Mouse (Mus musculus) small intestine, adult 2 months (tissue): ENCODE results near the gene Atf1. TPM values are rescaled to one million over a fixed set of nuclear protein-coding genes. Genes with fewer than 3 reads are reported as not detected.
A peak's percentile ranks its signal among the peaks of the same experiment; 100 is the strongest.

Experiments
- H3K27ac ChIP-seq: fragments of 200-500 bp; 2 replicates; pipeline ENCODE4 v1.5.1; 2012; ENCODE audit warnings: low read depth, low read length, control low read depth, inconsistent platforms; ENCODE audit not compliant: insufficient read depth
- H3K27me3 ChIP-seq: fragments of 200-500 bp; 2 replicates; pipeline ENCODE4 v1.6.1; 2012; ENCODE audit warnings: mild to moderate bottlenecking, moderate library complexity, low read length, inconsistent platforms; ENCODE audit not compliant: control insufficient read depth, insufficient read depth
- H3K36me3 ChIP-seq: fragments of 200-500 bp; 2 replicates; pipeline ENCODE4 v1.6.1; 2012; ENCODE audit warnings: mild to moderate bottlenecking, low read length, control low read depth, inconsistent platforms; ENCODE audit not compliant: control insufficient read depth, insufficient read depth
- H3K4me1 ChIP-seq: fragments of 200-500 bp; 2 replicates; pipeline ENCODE4 v1.6.1; 2012; ENCODE audit warnings: low read length, inconsistent platforms, mixed read lengths; ENCODE audit not compliant: control insufficient read depth, insufficient read depth, insufficient read length
- H3K4me3 ChIP-seq: fragments of 200-500 bp; 2 replicates; pipeline ENCODE4 v1.5.1; 2012; ENCODE audit warnings: low read depth, mild to moderate bottlenecking, control low read depth, inconsistent platforms, low read length, moderate library complexity
- CTCF ChIP-seq: fragments of 200-500 bp; IDR thresholded peaks from 2 replicates; pipeline ENCODE4 v1.5.1; 2012; ENCODE audit warnings: low read depth, mild to moderate bottlenecking, control low read depth, inconsistent platforms, low read length, moderate library complexity, mixed read lengths; ENCODE audit not compliant: insufficient replicate concordance, insufficient read length; ENCODE audit errors: extremely low read depth
- POLR2A ChIP-seq: fragments of 200-500 bp; IDR thresholded peaks from 2 replicates; pipeline ENCODE4 v1.6.1; 2012; ENCODE audit warnings: low read depth, mild to moderate bottlenecking, control low read depth, inconsistent platforms, low read length, moderate library complexity
- WGBS: fragments of 180-500 bp; shearing (Covaris S2); methylation state at CpG from one replicate; pipeline ENCODE4 v1.1.7; 2018; 5-methylcytosine and 5-hydroxymethylcytosine counted together
- polyA plus RNA-seq: library from polyadenylated mRNA; depleted of rRNA; stranded (reverse); fragments of >200 nt; gene quantifications from 2 replicates; pipeline ENCODE4 v1.2.3, GENCODE M21; 2012

Atf1 gene
- polyA plus RNA-seq, 1 experiment, result 41.8 TPM

DNA sequence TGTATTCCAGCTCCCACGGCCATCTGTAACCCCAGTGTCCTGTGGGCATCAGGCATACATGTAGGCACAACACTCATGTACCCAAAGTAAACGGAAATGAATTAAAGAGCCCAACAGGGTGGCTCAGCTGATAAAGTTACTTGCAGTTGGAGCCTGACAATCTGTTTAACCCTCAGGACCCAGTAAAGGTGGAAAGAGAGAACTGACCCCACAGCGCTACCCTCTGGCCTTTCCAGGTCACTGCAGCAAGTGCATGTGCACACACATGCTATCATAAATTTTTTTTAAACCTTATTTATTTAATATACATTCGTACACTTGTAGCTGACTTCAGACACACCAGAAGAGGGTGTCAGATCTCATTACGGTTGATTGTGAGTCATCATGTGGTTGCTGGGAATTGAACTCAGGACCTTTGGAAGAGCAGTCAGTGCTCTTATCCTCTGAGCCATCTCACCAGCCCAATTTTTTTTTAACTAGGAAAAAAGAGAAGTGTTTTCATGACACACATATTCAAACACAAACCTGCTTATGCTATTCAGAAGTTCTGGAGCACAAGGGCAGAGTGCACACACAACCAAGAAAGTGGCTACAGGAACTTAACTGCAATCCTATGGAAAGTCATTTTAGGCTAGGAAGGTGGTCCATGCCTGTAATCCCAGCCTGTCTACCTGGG, 42.7 kb upstream of the Atf1 start:
- WGBS, result 86% methylated on average over 5 of the region's 5 CpGs
- TF ChIP-seq CTCF (peak; percentile 36; the same call in 1 of the 2 replicates), POLR2A (no peak)

DNA sequence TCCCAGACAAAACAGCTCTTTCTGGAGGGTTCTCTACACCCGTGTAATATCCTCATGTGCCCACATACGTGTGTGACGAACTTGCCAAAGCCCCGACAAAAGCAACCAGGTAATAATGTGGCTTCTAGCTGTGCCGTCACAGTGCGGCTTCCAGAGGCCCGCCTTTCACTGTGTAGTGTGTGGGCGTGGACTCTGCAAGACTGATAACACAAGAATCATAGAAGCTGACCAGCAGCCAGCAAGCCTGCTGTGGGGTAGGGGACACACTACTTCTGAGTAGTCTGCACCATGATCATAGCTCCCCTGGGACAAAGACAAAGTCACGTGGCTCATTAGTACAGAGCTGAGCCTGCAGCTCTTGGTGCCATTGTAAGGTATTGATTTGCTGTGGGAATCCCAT, 41.4 kb upstream of the Atf1 start:
- TF ChIP-seq CTCF, result no peak
- no peak for TF ChIP-seq POLR2A
- no peaks in the 10 kb centered on the region for H3K27me3 ChIP-seq
- peaks cover 44% of the 10 kb centered on the region for H3K36me3 ChIP-seq
- no peak overlapping the region for H3K4me3 ChIP-seq
- H3K27ac ChIP-seq, result no peak overlapping the region
- H3K4me1 ChIP-seq, result peaks cover 11% of the 10 kb centered on the region
- 77% methylated on average over 9 of the region's 9 CpGs for WGBS

More for the DNA sequence above, 42.7 kb upstream of the Atf1 start:
- Histone ChIP-seq H3K27me3 (no peaks in the 10 kb centered on the region), H3K4me1 (peaks cover 11% of the 10 kb centered on the region), H3K36me3 (peaks cover 44% of the 10 kb centered on the region), H3K27ac (no peak overlapping the region), H3K4me3 (no peak overlapping the region)

DNA sequence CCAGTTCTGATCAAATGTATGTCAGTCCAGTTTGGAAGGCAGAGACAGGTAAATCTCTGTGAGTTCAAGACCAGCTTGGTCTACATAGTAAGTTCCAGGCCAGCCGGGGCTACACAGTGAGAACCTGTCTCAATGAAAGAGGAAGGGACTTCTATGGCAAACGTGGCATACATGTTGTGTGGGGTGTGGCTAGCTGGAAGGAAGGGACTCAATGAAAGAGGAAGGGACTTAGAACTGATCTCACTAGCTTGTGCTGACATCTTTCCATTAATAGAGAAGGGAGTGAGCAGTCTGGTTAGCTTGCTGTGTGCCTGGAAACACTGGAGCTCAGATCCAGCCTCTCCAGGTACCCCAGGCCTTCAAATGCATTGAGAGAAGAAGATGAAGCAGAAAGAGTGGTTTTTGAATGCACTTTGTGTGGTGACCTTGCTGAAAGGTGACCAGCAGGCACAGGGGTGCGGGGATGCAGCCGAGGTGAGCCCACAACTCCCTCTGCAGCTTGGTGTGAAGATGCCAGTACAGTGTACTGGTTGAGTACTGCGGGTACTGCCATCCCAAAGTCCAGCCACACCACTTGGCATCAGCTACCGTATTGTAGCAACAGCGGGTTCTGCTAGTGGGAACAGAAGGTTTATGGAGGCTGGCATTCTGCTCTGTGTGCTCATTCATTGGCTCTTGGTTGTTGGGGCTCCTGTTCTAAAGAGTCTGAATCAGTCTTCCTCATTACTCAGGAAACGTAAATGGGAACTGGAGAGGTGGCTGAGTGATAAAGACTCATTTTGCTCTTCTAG, 40.5 kb upstream of the Atf1 start:
- TF ChIP-seq POLR2A (no peak), CTCF (no peak)
- Histone ChIP-seq H3K27me3 (no peaks in the 10 kb centered on the region), H3K36me3 (peaks cover 47% of the 10 kb centered on the region), H3K4me3 (no peak overlapping the region), H3K4me1 (peaks cover 11% of the 10 kb centered on the region), H3K27ac (no peak overlapping the region)
- 85% methylated on average over 8 of the region's 8 CpGs for WGBS

DNA sequence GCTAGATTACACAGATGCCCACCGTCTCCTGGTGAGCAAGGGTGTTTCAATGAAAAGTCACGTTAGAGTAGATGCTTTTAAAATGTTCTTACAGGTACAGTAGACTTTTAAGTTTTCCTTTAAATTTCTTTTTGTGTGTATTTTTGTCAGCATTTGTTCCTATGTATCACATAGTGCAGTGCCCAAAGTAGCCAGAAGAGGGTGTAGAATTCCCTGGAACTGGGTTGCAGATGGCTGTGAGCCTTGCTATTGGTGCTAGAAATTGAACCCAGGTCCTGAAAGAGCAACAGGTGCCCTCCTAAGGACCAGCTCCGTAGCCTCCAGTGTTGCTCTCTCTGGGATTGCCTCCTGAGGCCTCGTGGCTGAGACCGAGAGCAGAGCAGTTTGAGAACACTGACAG, 39.1 kb upstream of the Atf1 start:
- H3K4me3 ChIP-seq, result no peak overlapping the region
- H3K27me3 ChIP-seq, result no peaks in the 10 kb centered on the region
- WGBS, result 83% methylated on average over 5 of the region's 5 CpGs
- TF ChIP-seq POLR2A (no peak), CTCF (peak; percentile 18; the same call in 1 of the 2 replicates)
- no peak overlapping the region for H3K27ac ChIP-seq
- H3K4me1 ChIP-seq, result peaks cover 7% of the 10 kb centered on the region
- H3K36me3 ChIP-seq, result peaks cover 54% of the 10 kb centered on the region

DNA sequence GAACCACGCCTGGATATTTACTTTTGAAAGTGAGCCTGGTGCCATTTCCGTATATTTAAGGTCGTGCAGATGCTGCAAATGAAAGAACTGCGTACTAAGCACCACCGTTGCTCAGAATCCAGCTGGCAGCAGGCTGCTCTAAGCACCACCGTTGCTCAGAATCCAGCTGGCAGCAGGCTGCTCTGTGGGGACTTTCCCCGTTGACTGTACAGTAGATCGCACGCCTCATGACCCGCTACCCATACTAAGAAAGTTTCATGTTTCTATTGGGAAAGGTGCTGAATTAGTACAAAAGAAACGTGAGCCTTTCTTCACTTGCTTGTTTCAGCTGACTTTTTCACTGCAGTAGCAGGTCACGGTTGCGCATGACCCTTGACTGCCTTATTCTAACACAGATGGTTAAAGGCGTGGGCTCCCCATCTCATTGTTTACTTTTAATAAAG, 38.6 kb upstream of the Atf1 start:
- Histone ChIP-seq H3K4me3 (no peak overlapping the region), H3K36me3 (peaks cover 58% of the 10 kb centered on the region), H3K27ac (no peak overlapping the region), H3K4me1 (peaks cover 3% of the 10 kb centered on the region), H3K27me3 (no peaks in the 10 kb centered on the region)
- TF ChIP-seq POLR2A (no peak), CTCF (no peak)
- WGBS, result 76% methylated on average over 14 of the region's 14 CpGs

DNA sequence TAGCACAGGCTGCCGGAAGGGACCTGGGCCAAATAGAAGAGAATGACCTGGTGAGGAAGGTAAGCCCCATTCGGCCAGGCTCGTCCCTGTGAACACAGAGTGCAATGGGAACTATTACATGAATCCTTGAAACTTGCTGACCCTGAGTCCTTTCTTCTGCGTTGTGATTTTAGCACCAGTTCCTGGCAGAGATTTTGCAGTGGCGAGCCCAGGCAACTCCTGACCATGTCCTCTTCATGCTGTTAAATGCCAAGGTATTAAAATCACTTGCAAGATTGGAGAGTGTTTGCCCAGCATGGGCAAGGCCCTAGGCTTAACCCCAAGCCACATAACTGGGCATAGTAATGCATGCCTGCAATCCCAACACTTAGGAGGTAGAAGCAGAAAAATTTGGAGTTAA, 37.5 kb upstream of the Atf1 start:
- Histone ChIP-seq H3K4me1 (no peaks in the 10 kb centered on the region; the same call in 1 of the 2 replicates), H3K36me3 (peaks cover 62% of the 10 kb centered on the region), H3K27me3 (no peaks in the 10 kb centered on the region), H3K4me3 (no peak overlapping the region), H3K27ac (no peak overlapping the region)
- TF ChIP-seq CTCF (no peak), POLR2A (no peak)
- 98% methylated on average over 5 of the region's 5 CpGs for WGBS
